Mouse (Mus musculus) urinary bladder, postnatal 4 days (tissue): ENCODE data around the gene Lrrc36.

Experiments used
- DNase-seq, 2 experiments: peaks; one replicate each; pipeline ENCODE4 v3.0.0; 2021 to 2022; ENCODE audit warnings: low spot score in 2 of 2

The Lrrc36 gene

DNA sequence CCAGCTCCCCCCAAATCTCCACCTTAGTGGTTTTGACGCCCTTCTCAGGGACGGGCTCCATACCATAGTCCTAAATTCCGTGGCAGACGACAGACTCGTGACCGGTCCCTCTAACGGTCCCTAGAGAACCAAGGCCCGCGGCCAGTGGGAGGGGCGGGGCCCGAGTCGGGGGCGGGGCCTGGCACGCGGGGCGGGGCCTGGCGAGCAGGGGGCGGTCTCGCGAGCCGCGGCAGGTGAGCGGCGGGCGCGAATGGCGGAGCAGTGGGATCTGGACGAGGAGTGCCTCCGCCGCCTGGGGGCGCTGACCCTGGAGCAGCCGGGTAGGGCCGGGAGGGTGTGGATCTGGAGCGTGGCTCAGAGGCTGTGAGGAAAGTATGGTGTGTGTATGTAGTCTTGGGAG lies at the start of gene Lrrc36, which contains the start of gene Kctd19:
Gene Lrrc36 (plus strand): TSS at position 181 of the 400 bp plus-strand sequence.
Gene Kctd19 (minus strand): TSS at position 112 of the 400 bp plus-strand sequence.
- DNase-seq: peak; percentile 51 to 74

- DNase-seq: no peak
These were observed 46.3 kb upstream of the Lrrc36 start for GRCm38 (mm10) chr8:105367107-105367506.

DNA sequence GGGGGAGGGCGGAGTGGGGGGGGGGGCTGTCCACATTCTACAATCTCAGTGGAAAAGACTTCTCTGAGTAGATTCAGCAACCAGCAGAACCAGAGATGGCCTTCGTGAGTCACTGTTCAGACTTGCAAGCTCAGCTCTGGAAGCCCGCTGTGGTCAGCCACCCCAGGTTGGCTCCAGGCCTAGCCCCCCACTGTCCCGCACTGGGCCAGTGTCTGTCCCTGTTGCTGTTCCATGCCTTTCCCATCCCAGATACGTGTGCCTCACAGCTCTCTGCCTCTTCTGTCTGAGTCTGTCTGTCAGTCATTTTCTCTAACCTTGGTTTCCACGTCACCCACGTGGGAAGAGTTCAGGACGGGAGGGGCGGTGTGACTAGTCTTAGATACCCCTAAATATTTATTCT lies 40.9 kb upstream of the Lrrc36 start:
- no peak for DNase-seq

DNA sequence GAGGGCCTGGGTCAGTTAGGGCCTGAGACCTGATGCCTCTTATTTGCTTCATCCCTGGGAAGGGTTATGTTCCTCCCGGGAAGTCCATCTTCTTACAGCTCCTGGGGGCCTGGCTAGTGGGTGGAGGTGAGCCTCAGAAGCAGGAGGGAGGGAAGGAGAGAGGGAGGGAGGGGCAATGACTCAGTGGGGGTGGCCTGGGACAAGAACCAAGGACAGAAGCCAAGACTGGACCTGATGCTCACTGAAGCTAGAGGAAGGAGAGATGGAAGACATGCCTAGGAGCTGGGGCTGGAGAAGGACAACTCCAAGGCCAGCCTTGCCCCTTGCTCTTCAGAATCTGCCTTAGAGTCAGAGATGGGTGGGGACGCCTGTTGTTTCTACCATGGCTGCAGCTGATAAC lies 40.3 kb upstream of the Lrrc36 start, which contains the start of gene Plekhg4:
Gene Plekhg4 (plus strand): TSS at position 243 of the 400 bp plus-strand sequence.
- DNase-seq: no peak

DNA sequence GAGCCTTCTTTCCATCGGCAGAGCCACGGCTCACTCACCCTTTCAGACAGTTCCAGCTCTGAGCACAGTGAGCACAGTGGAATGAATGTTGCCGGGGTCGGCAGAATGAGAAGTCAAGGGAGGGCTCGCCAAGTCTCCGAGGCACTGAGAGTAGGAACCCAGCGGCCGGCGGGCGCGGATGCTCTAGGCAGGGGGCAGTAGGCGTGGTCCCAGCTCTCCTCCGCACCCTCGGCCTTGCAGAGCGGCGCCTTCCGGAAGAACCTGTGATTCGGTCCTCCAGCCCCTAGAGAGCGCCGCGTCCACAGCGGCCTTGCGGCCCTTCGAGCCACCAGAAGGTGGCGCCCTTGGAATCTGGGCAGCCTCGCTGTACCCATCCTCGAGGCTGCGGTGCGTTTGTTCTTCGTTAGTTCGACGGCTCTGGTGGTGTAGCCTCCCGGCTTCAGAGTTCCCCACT lies 38.8 kb upstream of the Lrrc36 start:
- DNase-seq: no peak

- DNase-seq: peak; percentile 53 to 77
These were observed 34.7 kb upstream of the Lrrc36 start for GRCm38 (mm10) chr8:105378673-105379072.

GRCm38 (mm10) chr8:105380308-105380707 lies 33.1 kb upstream of the Lrrc36 start:
- no peak for DNase-seq

DNA sequence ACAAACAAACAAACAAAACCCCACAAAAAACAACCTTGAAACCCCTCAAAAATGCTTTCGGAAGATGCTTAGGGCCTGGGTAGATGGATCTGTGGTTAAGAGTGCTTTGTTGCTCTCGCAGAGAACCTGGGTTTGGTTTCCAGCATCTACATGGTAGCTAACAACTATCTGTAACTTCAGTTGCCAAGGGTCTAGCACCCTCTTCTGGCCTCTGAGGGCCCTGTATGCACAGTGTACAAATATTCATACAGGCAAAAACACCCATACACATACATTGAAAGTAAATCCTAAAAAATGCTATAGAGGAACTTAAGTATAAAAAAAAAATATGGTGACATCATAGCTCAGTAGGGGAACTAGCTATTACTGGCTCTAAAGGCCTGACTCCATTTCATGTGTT lies 29.3 kb upstream of the Lrrc36 start:
- no peak for DNase-seq

GRCm38 (mm10) chr8:105387151-105387550 lies 26.2 kb upstream of the Lrrc36 start:
- no peak for DNase-seq

- DNase-seq: no peak
These were observed 24.3 kb upstream of the Lrrc36 start for GRCm38 (mm10) chr8:105389096-105389495.

GRCm38 (mm10) chr8:105393089-105393787 lies 20.1 kb upstream of the Lrrc36 start:
- no peak for DNase-seq

DNA sequence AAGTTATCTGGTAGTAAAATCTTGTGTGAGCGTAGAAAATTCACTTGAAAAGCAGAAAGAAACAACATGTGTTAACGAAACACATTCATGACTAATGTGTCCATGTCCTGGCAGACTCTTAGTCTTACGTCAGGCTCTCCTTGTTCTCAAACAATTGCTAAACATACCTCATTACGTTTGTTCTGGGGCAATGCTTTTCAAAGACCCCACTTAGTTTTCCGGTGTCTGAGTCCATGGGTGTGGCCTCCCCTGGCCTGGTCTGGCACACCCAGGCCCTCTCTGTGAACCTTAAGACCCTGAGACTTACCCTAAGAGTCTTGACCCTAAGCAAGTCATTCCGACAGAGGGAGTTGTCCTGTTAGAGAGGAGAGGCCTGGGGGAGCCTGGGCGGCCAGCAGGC lies 19.5 kb upstream of the Lrrc36 start:
- DNase-seq: no peak

DNA sequence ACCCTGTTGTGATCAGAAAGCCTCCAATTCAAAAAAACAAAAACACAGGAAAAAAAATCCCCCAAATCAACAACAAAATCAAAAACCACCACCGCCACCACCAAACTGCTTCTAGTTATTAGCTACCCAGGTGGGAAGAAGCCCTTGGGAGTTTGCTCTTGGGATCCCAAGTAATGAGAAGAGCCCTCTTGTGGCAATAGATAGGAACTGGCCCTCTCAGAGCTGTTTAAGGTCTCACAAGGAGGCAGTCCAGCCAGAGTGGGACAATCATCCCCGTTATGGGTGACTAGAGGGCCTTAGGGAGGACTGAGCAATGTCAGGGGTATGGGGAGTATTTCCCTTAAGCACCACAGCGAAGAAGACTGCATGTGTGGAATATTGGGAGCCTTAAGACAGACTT lies 15.6 kb upstream of the Lrrc36 start:
- DNase-seq: no peak

DNA sequence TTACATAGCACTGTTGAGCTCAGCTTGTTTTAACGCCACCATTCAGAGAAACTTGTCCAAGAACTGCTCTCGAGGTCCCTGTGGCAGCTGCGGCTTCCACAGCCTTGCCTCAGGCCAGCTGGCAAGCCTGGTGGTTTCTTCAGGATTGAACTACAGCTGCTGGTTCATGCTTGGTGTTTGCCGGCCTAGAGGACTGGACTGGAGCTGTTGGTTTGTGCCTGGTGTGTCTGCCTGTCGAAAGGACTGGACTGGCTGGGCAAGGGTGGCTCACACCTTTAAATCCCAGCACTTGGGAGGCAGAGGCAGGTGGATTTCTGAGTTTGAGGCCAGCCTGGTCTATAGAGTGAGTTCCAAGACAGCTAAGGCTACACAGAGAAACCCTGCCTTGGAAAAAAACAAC lies 13.4 kb upstream of the Lrrc36 start:
- no peak for DNase-seq

- no peak for DNase-seq
These were observed 9.9 kb upstream of the Lrrc36 start for GRCm38 (mm10) chr8:105403467-105403866.

DNA sequence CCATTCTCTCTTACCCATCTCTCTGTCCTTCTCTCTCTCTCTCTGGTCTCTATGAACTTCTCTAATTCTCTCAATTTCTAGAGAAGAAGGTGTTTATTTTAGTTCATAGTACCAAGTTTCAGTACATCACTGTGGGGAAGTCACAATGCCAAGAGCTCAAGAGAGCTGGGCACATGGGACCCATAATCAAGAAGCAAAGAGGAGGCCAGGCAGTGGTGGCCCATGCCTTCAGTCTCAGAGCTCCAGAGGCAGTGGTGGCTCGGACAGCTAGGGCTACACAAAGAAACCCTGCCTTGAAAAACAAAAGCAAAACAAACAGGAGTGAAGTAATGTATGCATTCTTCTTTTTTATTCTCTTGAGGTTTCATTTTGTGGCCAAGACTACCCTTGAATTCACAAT lies 8.9 kb upstream of the Lrrc36 start:
- no peak for DNase-seq

DNA sequence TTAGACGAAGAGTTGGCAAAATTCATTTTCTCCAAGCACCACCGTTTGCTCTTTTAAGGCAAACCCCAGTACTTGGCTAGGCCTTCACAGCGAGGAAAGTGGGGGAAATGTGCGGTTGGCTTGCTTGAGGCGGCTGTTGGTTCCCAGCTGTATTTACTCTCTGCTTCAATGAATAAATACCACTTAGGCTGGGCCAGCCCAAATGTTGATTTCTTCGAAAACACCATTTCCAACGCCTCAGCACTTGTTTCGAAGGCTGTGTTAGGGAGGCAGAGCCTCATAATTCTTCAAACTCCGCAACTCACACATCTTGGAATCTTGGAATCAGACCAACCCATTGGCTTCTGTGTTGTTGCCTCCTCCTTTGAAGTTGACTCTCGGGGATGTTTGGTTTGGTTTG lies 7.0 kb upstream of the Lrrc36 start:
- no peak for DNase-seq

DNA sequence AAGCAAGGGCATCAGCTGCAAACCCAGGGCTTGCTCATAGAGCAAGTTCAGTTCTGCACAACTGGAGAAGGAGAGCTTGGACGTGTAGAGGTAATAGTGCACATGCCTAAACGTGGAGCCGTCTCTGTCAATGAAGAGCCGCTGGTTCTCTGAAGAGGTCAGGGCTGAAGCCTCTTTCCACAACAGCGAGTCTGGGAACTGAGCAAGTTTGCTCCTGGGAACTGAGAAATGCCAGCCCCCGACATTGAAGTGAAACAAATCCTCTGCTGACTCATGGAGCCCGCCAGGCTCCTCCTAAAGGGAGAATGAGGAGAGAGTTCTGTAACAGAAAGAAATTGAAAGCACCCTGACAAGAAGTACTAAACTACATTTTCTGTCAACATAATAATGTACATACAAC lies 5.0 kb upstream of the Lrrc36 start:
- DNase-seq: no peak

DNA sequence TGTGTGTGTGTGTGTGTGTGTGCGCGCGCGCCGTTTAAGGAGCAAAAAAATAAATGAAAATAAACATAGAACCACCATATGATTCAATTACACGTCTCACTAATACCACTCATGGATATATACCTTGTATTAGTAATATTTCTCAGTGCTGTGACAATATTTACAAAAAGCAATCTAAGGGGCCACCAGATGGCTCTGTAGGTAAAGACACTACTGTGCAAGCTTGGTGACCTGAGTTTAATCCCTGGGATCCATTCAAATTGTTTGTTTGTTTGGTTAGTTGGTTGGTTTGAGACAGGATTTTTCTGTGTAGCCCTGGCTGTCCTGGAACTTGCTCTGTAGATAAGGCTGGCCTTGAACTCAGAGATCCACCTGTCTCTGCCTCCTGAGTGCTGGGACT lies 3.4 kb upstream of the Lrrc36 start:
- no peak for DNase-seq

- DNase-seq: no peak
These were observed 5.6 kb downstream of the Lrrc36 start for GRCm38 (mm10) chr8:105418992-105419391.

GRCm38 (mm10) chr8:105419800-105420199 lies 6.4 kb downstream of the Lrrc36 start:
- DNase-seq: no peak

DNA sequence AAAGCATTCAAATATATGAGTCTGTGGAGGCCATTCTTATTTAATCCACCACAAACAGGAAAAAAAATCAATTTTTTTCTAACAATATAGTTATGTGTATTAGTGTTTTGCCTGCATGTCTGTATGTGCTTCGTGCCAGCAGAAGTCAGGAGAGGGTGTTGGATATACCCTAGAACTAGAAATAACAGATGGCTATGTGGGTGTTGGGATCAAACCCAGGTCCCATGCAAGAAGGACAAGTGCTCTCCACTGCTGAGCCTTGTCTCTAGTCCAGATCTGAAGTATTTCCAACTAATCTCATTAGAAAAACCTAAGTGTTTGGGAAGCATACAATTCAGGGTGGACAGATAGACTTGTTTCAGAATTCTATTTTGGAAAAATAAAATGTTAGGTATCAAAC lies 8.6 kb downstream of the Lrrc36 start:
- no peak for DNase-seq

- no peak for DNase-seq
These were observed 13.5 kb downstream of the Lrrc36 start for GRCm38 (mm10) chr8:105426878-105427277.
